Mouse (Mus musculus): ENCODE results near the gene Dmrtb1.

The Dmrtb1 gene

DNA sequence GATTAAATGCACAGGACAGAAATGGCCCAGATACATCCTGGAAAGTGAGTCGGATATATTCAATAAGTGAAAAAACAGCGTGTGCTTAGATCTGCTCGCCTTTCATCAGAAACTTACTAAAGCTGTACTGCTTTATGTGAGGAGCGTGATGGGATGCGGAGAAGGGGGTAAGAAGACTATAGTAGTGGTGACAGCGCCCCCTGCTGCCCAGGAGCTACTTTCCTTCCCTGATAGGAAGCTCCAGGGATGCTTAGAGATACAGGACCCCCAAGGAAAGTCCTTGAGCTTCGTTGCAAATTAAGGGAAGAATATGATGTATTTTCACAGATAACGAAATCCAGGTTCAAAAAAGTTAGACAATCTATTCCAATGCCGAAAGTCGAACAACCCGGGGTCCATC is 17.1 kb upstream of the Dmrtb1 start:
- DNase-seq (ENCODE audit: low read depth, low spot score), result peak; percentile 31
- Histone ChIP-seq H3K36me3 (ENCODE audit: control insufficient read depth, insufficient read depth, low read length, poor library complexity, severe bottlenecking) (no peaks in the 10 kb centered on the region), H3K27me3 (ENCODE audit: control insufficient read depth, insufficient read depth, low read length, poor library complexity, severe bottlenecking) (no peaks in the 10 kb centered on the region)

DNA sequence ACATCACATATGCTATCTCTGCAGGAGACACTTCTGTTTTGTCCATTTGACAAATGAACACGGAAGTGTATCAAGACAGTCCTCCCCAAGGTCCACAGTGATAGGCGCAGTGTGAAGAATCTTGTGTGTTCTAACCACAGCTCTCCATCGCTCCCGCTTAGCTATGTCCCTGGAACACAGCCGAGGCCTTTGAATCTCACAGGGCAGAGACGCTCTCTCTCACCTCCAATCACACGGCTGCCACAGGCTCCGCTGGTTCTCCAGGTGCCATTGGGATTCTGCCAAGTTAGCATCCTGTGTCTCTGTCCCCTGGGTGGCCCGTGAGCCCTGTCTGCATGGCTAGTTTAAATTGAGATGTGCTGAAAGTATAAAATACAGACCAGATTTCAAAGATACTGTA is 15.2 kb upstream of the Dmrtb1 start:
- no peaks in the 10 kb centered on the region for H3K36me3 ChIP-seq (ENCODE audit: control insufficient read depth, insufficient read depth, low read length, poor library complexity, severe bottlenecking)
- H3K27me3 ChIP-seq (ENCODE audit: control insufficient read depth, insufficient read depth, low read length, poor library complexity, severe bottlenecking), result no peaks in the 10 kb centered on the region
- no peak for DNase-seq (ENCODE audit: low read depth, low spot score)

DNA sequence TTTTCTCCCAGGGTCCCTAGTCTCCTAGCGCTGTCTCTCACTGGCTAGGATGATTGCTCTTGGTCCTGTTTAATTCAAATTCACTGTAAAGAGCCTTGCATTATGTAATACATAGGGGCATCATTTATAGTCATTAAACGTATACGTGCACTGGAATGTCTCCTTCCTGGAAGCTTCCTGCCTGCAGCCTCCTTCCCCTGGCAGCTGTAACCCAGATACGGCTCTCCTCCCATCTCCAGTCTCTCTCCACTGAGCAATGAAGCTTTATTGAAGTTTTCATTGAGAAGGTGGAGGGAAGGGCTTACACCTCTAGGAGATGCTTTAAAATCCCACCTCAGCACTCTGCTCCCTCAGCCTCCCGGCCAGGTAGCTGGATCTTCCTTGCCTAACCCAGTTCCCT is 9.8 kb upstream of the Dmrtb1 start:
- Histone ChIP-seq H3K27me3 (ENCODE audit: control insufficient read depth, insufficient read depth, low read length, poor library complexity, severe bottlenecking) (no peaks in the 10 kb centered on the region), H3K36me3 (ENCODE audit: control insufficient read depth, insufficient read depth, low read length, poor library complexity, severe bottlenecking) (no peaks in the 10 kb centered on the region)
- DNase-seq (ENCODE audit: low read depth, low spot score), result no peak

DNA sequence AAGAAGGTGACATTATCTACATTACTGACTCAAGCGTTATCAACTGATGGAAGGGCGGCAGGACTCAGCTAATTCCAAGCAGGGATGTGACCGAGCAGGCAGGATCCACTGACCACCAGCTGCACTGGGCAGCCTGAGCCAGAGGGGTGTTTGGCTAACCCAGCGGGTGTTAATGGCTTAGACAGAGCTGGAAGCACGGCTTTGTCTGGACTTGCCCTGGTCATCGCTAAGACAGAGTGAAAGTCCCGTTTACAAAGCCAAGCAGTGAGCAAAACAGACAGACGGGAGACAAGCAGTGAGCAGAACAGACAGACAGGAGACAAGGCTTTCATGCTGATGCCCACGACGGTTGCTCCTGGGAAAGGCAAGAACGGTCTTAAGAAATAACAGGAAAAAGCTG is 4.2 kb upstream of the Dmrtb1 start:
- no peaks in the 10 kb centered on the region for H3K36me3 ChIP-seq (ENCODE audit: control insufficient read depth, insufficient read depth, low read length, poor library complexity, severe bottlenecking)
- no peak for DNase-seq (ENCODE audit: low read depth, low spot score)
- H3K27me3 ChIP-seq (ENCODE audit: control insufficient read depth, insufficient read depth, low read length, poor library complexity, severe bottlenecking), result no peaks in the 10 kb centered on the region

DNA sequence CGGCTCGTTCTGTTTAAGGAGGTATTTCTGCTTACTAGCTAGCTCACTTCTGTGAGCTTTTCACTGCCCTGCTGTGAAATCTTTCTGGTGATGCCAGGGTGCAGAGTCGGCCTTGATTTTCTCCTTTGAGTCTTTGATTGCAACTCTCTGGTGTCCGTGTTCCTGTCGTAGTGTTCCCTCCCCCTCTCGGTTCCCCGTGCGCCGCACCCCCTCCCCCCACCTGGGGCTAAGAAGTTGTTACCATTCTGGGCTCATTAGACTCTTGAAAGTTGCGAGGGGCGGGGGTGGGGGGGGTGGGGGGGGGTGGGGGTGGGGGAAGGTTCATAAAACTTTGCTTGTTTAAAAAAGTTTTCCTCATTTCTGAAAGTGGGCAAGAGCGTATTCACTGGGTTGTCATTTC is 3.1 kb upstream of the Dmrtb1 start:
- DNase-seq (ENCODE audit: low read depth, low spot score), result no peak
- Histone ChIP-seq H3K27me3 (ENCODE audit: control insufficient read depth, insufficient read depth, low read length, poor library complexity, severe bottlenecking) (no peaks in the 10 kb centered on the region), H3K36me3 (ENCODE audit: control insufficient read depth, insufficient read depth, low read length, poor library complexity, severe bottlenecking) (no peaks in the 10 kb centered on the region)

DNA sequence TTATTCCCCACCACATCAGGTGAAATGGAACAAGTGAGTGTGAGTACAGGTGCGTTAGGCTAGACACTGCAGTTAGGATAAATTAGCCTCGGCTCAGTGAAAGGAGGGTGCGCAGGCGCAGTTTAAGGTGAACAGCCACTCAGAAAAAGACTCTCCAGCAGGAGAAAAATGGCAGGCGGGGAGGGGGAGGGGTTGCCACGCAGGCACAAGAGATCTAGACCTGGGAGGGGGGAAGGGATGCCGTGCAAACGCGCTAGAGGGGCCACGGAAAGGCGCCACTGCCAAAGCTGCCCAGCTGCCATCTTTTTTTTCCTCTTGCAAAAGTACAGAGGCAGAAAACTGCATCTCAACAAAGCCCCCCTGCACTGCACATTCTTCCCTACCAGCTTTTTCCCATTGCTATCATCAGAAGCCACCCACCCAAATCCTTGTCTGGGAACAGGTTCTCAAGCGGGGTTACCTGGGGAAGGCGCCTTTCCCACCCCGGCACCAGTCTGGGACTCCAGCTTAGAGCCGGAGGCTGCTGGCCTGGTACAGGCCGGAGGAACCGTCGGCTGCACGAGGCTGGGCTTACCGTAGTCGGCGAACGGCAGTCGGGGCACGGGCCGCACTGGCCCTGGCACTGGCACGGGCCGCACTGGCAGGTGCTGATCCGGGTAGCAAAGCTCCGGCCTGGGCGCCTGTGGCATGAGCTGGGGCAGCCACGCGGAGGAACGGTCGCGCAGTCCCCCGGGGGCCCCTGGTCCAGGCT is 849 bp downstream of the Dmrtb1 start:
- DNase-seq (ENCODE audit: low read depth, low spot score), result no peak
- no peaks in the 10 kb centered on the region for H3K27me3 ChIP-seq (ENCODE audit: control insufficient read depth, insufficient read depth, low read length, poor library complexity, severe bottlenecking)
- no peaks in the 10 kb centered on the region for H3K36me3 ChIP-seq (ENCODE audit: control insufficient read depth, insufficient read depth, low read length, poor library complexity, severe bottlenecking)

DNA sequence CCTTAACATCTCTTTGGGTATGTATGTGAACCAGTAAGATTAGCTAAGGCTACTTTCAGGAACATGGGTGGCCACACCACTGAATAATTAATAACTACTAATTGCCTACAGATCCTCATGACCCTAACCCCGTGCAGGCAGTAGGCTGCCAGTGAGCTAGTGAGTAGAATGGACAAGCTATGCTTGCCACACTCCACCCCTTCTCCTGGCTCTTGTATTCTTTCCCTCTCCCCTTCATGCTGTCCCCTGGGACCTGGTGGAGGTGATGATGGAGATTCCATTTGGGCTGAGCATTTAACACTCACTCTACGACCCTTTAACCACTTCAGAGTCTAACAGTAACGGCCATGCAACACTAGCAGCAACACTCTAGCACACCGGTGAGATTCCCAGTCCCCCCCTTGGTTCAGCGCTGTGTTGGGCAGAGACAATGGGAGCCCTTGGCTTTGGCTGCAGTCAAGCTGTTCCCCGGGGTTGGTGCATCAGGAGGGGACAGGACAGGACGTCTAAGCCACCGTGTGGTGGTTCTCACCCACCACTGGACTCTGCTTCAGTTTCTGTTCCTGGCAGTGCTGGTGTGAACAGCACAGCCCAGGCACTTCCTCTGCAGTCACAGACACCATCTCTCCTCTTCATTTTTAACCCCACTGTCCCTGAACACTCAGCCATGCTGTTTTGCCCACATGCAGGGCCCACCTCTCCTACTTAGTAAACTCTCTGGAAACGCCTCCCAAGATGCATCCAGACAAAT is 2.8 kb downstream of the Dmrtb1 start:
- H3K27me3 ChIP-seq (ENCODE audit: control insufficient read depth, insufficient read depth, low read length, poor library complexity, severe bottlenecking), result no peaks in the 10 kb centered on the region
- no peak for DNase-seq (ENCODE audit: low read depth, low spot score)
- no peaks in the 10 kb centered on the region for H3K36me3 ChIP-seq (ENCODE audit: control insufficient read depth, insufficient read depth, low read length, poor library complexity, severe bottlenecking)

DNA sequence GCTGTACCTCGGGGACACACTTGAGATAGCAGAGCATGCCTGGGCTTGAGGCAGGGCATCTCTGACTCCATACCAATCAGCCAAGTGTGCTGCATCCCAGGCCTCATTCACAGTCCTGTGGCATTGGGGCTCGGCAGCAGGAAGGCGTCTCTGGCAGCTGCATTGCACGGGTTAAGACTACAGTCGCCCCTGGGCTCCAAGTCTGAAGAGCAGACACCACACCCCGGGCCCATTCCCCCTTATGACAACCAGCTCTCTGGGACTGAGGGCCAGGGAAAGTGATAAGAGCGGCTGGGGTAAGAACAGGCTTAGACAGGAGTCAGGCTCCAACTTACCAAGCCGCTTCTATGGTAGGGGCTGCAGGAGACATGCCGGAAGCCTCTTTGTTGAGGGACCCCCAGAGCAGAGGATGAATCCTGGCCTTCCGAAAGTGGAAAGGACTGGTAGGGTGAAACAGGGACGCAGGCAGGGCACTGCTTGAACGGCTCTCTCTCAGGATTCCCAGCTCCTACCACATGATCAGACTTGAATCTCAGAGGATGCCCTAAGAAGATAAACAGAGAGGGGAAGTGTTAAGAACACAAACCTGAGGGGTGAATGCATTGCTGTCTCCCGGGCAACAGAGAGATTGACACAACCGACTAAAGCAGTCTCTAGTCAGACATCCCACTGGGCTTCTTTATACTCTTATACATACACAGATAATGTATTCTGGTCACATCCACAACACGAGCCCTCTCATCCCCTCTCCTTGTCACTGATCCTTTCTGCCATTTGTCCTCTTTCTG is 3.5 kb downstream of the Dmrtb1 start:
- no peak for DNase-seq (ENCODE audit: low read depth, low spot score)
- Histone ChIP-seq H3K27me3 (ENCODE audit: control insufficient read depth, insufficient read depth, low read length, poor library complexity, severe bottlenecking) (no peaks in the 10 kb centered on the region), H3K36me3 (ENCODE audit: control insufficient read depth, insufficient read depth, low read length, poor library complexity, severe bottlenecking) (no peaks in the 10 kb centered on the region)

DNA sequence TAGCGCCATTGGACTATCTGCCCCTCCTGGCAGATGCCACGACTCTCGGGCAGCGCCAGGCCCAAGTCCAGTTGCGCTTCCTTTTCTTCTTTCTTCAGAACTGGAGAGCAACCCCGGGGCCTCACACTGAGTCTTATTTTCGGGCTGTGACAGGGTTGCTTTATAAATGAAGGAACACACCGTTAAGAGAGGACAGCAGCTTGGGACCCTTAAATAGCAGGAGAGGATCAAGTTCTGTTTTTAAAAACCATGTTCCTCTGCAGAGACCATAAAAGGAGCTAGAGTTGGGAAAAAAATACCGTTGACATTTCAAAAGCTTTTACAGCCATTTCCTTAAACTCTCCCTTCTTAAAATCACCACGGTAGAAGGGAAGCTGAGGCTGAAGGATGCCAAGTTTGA is 8.4 kb downstream of the Dmrtb1 start:
- DNase-seq (ENCODE audit: low read depth, low spot score), result no peak
- H3K36me3 ChIP-seq (ENCODE audit: control insufficient read depth, insufficient read depth, low read length, poor library complexity, severe bottlenecking), result no peaks in the 10 kb centered on the region
- H3K27me3 ChIP-seq (ENCODE audit: control insufficient read depth, insufficient read depth, low read length, poor library complexity, severe bottlenecking), result no peaks in the 10 kb centered on the region

DNA sequence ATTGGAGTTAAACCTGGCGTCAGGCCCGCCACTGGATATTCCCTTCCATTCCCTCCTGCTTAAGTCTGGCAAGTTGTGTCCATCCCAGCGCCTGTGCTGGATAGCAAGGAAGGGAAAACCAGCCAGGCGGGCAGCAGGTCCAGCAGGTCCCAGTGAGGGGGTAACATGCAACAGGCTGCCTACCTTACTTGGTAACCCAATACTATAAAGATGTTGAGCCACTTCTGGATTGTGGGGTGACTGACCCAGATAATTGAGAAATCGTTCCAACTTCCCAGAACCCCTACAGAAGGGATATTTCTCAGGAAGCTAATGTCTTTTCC is 9.7 kb downstream of the Dmrtb1 start:
- H3K27me3 ChIP-seq (ENCODE audit: control insufficient read depth, insufficient read depth, low read length, poor library complexity, severe bottlenecking), result no peaks in the 10 kb centered on the region
- DNase-seq (ENCODE audit: low read depth, low spot score), result no peak
- H3K36me3 ChIP-seq (ENCODE audit: control insufficient read depth, insufficient read depth, low read length, poor library complexity, severe bottlenecking), result no peaks in the 10 kb centered on the region

DNA sequence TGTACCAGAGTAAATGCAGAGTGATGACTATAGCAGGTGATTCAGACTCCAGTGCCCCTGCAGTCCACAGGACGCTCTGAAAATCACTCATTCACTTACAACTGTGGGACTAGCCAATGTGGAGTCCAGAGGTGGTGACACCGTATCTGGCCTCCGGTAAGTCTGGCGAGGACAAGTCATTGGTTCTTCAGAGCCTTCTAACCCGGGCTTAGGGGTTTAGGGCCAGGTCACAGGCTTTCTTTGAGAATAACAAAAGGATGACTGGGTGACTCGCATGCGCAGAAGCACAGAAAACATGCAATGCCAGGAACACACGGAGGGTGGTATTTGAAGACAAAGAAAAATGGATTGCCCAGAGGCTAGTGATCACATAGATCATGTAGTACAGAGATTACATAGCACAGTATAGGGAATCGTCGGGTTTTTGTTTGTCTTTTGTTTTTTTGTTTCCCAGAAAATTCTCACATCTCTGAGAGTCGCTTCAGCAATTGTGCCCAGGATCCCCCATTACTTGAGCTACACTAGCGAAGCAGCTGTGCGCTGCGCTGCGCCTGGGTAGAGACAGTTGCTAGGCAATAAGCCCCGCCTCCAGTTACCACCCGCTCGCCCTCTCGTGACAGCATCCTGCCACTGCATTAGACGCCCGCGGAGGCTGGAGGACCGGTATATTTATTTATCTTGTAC is 10.2 kb downstream of the Dmrtb1 start:
- Histone ChIP-seq H3K27me3 (ENCODE audit: control insufficient read depth, insufficient read depth, low read length, poor library complexity, severe bottlenecking) (no peaks in the 10 kb centered on the region), H3K36me3 (ENCODE audit: control insufficient read depth, insufficient read depth, low read length, poor library complexity, severe bottlenecking) (no peaks in the 10 kb centered on the region)
- DNase-seq (ENCODE audit: low read depth, low spot score), result peak; percentile 78

DNA sequence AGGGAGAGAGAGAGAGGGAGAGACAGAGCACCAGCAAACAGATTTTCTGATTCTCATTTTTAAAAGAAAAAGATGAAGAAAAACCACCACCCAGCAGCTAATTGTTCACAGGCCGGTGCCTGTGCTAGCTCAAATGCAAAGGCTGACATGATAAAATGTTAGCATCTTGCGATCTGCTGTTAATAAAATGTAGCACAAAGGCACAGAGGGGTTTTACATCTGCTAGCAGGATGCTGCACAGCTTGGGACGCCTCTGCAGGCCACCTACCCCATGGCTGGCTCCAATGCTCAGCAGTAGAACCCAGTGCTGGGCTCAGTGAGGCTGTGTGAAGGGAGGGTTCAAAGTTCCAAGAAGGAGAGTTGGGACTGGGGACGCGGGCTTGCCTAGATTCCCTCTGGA is 13.3 kb downstream of the Dmrtb1 start:
- Histone ChIP-seq H3K27me3 (ENCODE audit: control insufficient read depth, insufficient read depth, low read length, poor library complexity, severe bottlenecking) (no peaks in the 10 kb centered on the region), H3K36me3 (ENCODE audit: control insufficient read depth, insufficient read depth, low read length, poor library complexity, severe bottlenecking) (no peaks in the 10 kb centered on the region)
- DNase-seq (ENCODE audit: low read depth, low spot score), result no peak

DNA sequence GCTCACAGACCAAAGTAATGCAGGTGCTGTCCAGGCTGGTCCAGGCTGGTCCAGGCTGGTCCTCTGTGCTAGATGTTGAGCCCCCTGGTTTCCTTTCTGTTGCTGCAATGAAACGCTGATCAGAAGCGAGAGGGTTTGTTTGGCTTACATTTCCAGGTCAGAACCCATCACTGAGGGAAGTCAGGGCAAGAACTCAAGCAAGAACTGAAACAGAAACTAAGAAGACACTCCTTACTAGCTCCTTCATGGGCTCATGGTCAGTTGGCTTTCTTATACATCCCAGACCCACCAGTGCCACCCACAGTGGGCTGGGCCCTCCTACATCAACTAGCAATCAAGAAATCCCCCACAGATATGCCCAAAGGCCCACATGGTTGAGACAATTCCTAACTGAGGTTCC is 15.5 kb downstream of the Dmrtb1 start:
- Histone ChIP-seq H3K27me3 (ENCODE audit: control insufficient read depth, insufficient read depth, low read length, poor library complexity, severe bottlenecking) (no peaks in the 10 kb centered on the region), H3K36me3 (ENCODE audit: control insufficient read depth, insufficient read depth, low read length, poor library complexity, severe bottlenecking) (no peaks in the 10 kb centered on the region)
- DNase-seq (ENCODE audit: low read depth, low spot score), result no peak

DNA sequence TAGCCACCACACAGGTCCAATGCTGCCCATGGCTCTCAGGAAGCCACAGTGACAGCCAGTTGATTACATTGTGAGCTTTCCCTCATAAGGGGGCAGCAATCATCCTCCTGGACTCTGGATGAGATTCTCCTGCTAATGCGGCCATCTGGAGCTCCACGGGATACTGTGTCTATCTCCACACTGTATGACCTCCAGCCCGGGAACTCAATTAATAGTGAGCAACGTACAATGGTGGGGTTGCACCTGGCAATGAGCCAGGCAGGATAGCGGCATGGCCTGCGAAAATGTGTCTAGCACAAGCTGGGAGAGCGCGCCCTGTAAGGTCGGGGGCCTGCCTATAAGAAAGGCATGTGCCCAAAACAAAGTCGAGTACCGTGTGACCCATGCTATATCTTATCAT is 23.4 kb downstream of the Dmrtb1 start:
- Histone ChIP-seq H3K27me3 (ENCODE audit: control insufficient read depth, insufficient read depth, low read length, poor library complexity, severe bottlenecking) (no peaks in the 10 kb centered on the region), H3K36me3 (ENCODE audit: control insufficient read depth, insufficient read depth, low read length, poor library complexity, severe bottlenecking) (no peaks in the 10 kb centered on the region)
- DNase-seq (ENCODE audit: low read depth, low spot score), result no peak

DNA sequence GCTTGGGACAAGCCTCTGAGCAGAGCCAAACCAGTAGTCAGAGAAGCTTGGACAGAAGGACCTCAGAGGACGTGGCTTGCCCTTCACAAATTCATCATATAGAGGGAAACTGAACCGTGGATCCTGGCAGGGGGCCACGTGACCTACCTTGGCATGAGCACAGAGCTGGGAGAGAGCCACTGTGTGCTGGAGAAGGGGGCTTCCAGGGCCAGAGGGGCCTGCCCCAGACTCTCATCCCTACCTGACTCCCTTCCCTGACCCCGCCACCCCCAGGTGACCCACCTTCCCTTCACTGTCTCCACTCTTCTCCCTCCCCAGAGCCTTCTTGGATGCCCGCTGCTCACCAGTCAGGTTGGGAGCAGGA is 30.8 kb downstream of the Dmrtb1 start:
- no peaks in the 10 kb centered on the region for H3K36me3 ChIP-seq (ENCODE audit: control insufficient read depth, insufficient read depth, low read length, poor library complexity, severe bottlenecking)
- H3K27me3 ChIP-seq (ENCODE audit: control insufficient read depth, insufficient read depth, low read length, poor library complexity, severe bottlenecking), result no peaks in the 10 kb centered on the region
- DNase-seq (ENCODE audit: low read depth, low spot score), result no peak

Data from splenic B cell, adult 2 months (primary cell).